Mouse (Mus musculus) E14TG2a.4 (cell line): ENCODE data around the gene Hrk.

Experiments used
- CTCF ChIP-seq: conservative IDR thresholded peaks from 2 replicates; pipeline ENCODE4 v1.5.1; 2014; ENCODE audit warnings: low read length
- NANOG ChIP-seq: IDR thresholded peaks from 2 replicates; pipeline ENCODE4 v1.6.1; 2014; ENCODE audit warnings: borderline replicate concordance, low read length, mixed read lengths
- POU5F1 ChIP-seq: IDR thresholded peaks from 2 replicates; pipeline ENCODE4 v1.6.1; 2014; ENCODE audit warnings: low read length, borderline replicate concordance

DNA sequence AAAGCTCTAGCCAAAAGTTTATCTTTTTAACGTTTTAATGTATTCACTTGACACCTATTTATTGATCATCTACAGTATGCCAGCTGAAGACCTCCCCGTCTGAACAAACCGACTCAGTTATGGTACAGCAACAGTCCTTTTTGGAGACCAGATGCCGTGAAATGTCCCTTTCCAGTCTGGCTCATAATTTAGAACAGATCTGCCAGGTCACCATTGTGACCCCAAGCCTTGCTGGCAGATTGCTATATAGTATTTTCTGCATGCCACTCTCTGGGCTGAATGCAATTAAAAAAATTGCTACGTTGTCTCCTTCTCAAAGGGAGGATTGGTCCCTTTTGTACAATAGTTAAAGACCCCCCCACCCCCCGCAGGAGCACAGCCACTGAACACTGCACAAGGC, 23.9 kb downstream of the Hrk start:
- TF ChIP-seq CTCF (no peak), NANOG (no peak), POU5F1 (no peak)
